Mouse (Mus musculus) MEL (cell line): ENCODE data around the gene Ada.

Experiments used
- CTCF ChIP-seq, 3 experiments: IDR thresholded peaks in 2 of 3; conservative IDR thresholded peaks in 1 of 3; 2 replicates each; pipeline ENCODE4 v1.5.1; 2011 to 2012; ENCODE audit warnings: low read length in 3 of 3, low read depth in 2 of 3, mild to moderate bottlenecking in 2 of 3, improper control_type of control experiment in 1 of 3, inconsistent platforms in 1 of 3, mixed read lengths in 1 of 3, moderate library complexity in 1 of 3; ENCODE audit not compliant: control insufficient read depth in 1 of 3, insufficient read depth in 1 of 3, poor library complexity in 1 of 3, severe bottlenecking in 1 of 3
- JUND ChIP-seq: IDR thresholded peaks from 2 replicates; pipeline ENCODE4 v1.6.1; 2011; ENCODE audit warnings: low read depth, mild to moderate bottlenecking, improper control_type of control experiment, low read length
- MAZ ChIP-seq: IDR thresholded peaks from 2 replicates; pipeline ENCODE4 v1.6.1; 2012; ENCODE audit warnings: low read depth, mild to moderate bottlenecking, inconsistent platforms, low read length, improper control_type of control experiment
- POLR2A ChIP-seq, 2 experiments: IDR thresholded peaks; 2 replicates each; pipeline ENCODE4 v1.6.1; 2011 to 2012; ENCODE audit warnings: low read length in 2 of 2, mild to moderate bottlenecking in 2 of 2, control low read depth in 1 of 2, improper control_type of control experiment in 1 of 2, low read depth in 1 of 2, moderate library complexity in 1 of 2; ENCODE audit not compliant: control insufficient read depth in 1 of 2, insufficient read depth in 1 of 2, poor library complexity in 1 of 2
- RAD21 ChIP-seq: IDR thresholded peaks from 2 replicates; pipeline ENCODE4 v1.6.1; 2011; ENCODE audit warnings: mild to moderate bottlenecking, low read depth, low read length, improper control_type of control experiment
- TCF12 ChIP-seq: IDR thresholded peaks from 2 replicates; pipeline ENCODE4 v1.6.1; 2014; ENCODE audit warnings: low read depth, mild to moderate bottlenecking, inconsistent platforms, low read length, improper control_type of control experiment, moderate library complexity
- USF2 ChIP-seq, 2 experiments: IDR thresholded peaks; 2 replicates each; pipeline ENCODE4 v1.6.1; 2011 to 2012; ENCODE audit warnings: improper control_type of control experiment in 2 of 2, low read length in 2 of 2, borderline replicate concordance in 1 of 2, inconsistent platforms in 1 of 2, low read depth in 1 of 2, mild to moderate bottlenecking in 1 of 2; ENCODE audit not compliant: insufficient read depth in 1 of 2

DNA sequence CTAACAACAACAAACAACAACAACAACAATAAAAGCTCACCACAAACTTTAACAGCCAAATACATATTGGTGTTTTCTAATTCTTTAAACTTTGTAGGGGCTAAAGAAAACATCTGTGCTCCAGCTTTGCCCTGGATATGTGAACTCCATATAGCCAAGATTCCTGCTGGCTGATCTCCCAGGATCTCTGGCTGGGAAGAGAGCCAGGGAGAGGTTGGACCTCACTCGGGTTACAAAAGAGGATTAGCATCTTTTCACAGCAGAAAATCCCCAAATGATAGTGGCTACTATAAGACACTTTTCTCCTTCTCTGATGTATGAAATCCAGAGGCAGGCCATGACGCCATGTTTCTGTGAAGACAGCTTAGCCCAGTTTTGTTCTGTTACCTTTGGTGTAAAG, 6.7 kb upstream of the Ada start:
- no peak for TF ChIP-seq CTCF (IDR thresholded peaks at IDR 0.05 in 2 of 3, conservative IDR thresholded peaks at IDR 0.05 in 1 of 3; ENCODE audit: control insufficient read depth in 1 of 3, insufficient read depth in 1 of 3, low read depth in 2 of 3, low read length in 3 of 3, poor library complexity in 1 of 3, severe bottlenecking in 1 of 3)
- no peak for TF ChIP-seq MAZ
- no peak for TF ChIP-seq USF2 (IDR thresholded peaks at IDR 0.05; ENCODE audit: borderline replicate concordance in 1 of 2, insufficient read depth in 1 of 2, low read depth in 1 of 2, low read length in 2 of 2)
- TF ChIP-seq TCF12, result no peak
- no peak for TF ChIP-seq RAD21
- no peak for TF ChIP-seq JUND
- TF ChIP-seq POLR2A (IDR thresholded peaks at IDR 0.05; ENCODE audit: control insufficient read depth in 1 of 2, insufficient read depth in 1 of 2, low read depth in 1 of 2, low read length in 2 of 2, poor library complexity in 1 of 2), result no peak
